Mouse (Mus musculus): ENCODE measurements around the gene Rassf5. TPM values are rescaled to one million over a fixed set of nuclear protein-coding genes. Genes with fewer than 3 reads are reported as not detected.
"Not testable (repeated sequence)": the region's sequence is repeated elsewhere in the genome, so short reads cannot be mapped to it uniquely, and the experiment has no call there.

Rassf5 gene
- polyA plus RNA-seq, 2 experiments, result 3.1 to 3.2 TPM

GRCm38 (mm10) chr1:131173809-131174208, 71.2 kb downstream of the Rassf5 start:
- 83% methylated on average over 6 of the region's 6 CpGs for WGBS
- ATAC-seq (ENCODE audit: low FRiP score, low read depth), result no peak

GRCm38 (mm10) chr1:131173001-131173400, 72.1 kb downstream of the Rassf5 start:
- no peak overlapping the region for H3K27ac ChIP-seq (replicated peaks; ENCODE audit: low read depth, low read length)
- no peaks in the 10 kb centered on the region for H3K9me3 ChIP-seq (ENCODE audit: control insufficient read depth, low read length)
- no peaks in the 10 kb centered on the region for H3K27me3 ChIP-seq (ENCODE audit: control insufficient read depth, insufficient read depth, low read length)
- ATAC-seq (ENCODE audit: low FRiP score, low read depth), result no peak
- no peaks in the 10 kb centered on the region for H3K4me1 ChIP-seq (ENCODE audit: control insufficient read depth, insufficient read depth, low read length)
- DNase-seq (ENCODE audit: low spot score), result no peak
- no peak for TF ChIP-seq POLR2A (IDR thresholded peaks at IDR 0.05; ENCODE audit: borderline replicate concordance, extremely low read depth, insufficient read depth, insufficient read length)
- no peak overlapping the region for H3K9ac ChIP-seq (ENCODE audit: low read depth, low read length, severe bottlenecking)
- no peak overlapping the region for H3K4me2 ChIP-seq (replicated peaks; ENCODE audit: low read depth, low read length, severe bottlenecking)
- 83% methylated on average over 7 of the region's 7 CpGs for WGBS
- H3K4me3 ChIP-seq (replicated peaks; ENCODE audit: low read length), result no peak overlapping the region
- H3K36me3 ChIP-seq (ENCODE audit: control insufficient read depth, insufficient read depth, low read length), result peaks cover 88% of the 10 kb centered on the region

More at GRCm38 (mm10) chr1:131173809-131174208, 71.2 kb downstream of the Rassf5 start:
- Histone ChIP-seq H3K4me1 (ENCODE audit: control insufficient read depth, insufficient read depth, low read length) (no peaks in the 10 kb centered on the region), H3K27me3 (ENCODE audit: control insufficient read depth, insufficient read depth, low read length) (no peaks in the 10 kb centered on the region), H3K4me3 (replicated peaks; ENCODE audit: low read length) (no peak overlapping the region), H3K27ac (replicated peaks; ENCODE audit: low read depth, low read length) (no peak overlapping the region), H3K9ac (ENCODE audit: low read depth, low read length, severe bottlenecking) (no peak overlapping the region), H3K9me3 (ENCODE audit: control insufficient read depth, low read length) (no peaks in the 10 kb centered on the region), H3K36me3 (ENCODE audit: control insufficient read depth, insufficient read depth, low read length) (peaks cover 83% of the 10 kb centered on the region), H3K4me2 (replicated peaks; ENCODE audit: low read depth, low read length, severe bottlenecking) (no peak overlapping the region)
- DNase-seq (ENCODE audit: low spot score), result no peak
- no peak for TF ChIP-seq POLR2A (IDR thresholded peaks at IDR 0.05; ENCODE audit: borderline replicate concordance, extremely low read depth, insufficient read depth, insufficient read length)

- no peaks in the 10 kb centered on the region for H3K4me1 ChIP-seq (ENCODE audit: control insufficient read depth, insufficient read depth, low read length)
- H3K4me2 ChIP-seq (replicated peaks; ENCODE audit: low read depth, low read length, severe bottlenecking), result no peak overlapping the region
- no peak for ATAC-seq (ENCODE audit: low FRiP score, low read depth)
- H3K9me3 ChIP-seq (ENCODE audit: control insufficient read depth, low read length), result no peaks in the 10 kb centered on the region
- H3K9ac ChIP-seq (ENCODE audit: low read depth, low read length, severe bottlenecking), result no peak overlapping the region
- H3K27ac ChIP-seq (replicated peaks; ENCODE audit: low read depth, low read length), result no peak overlapping the region
- H3K36me3 ChIP-seq (ENCODE audit: control insufficient read depth, insufficient read depth, low read length), result peaks cover 94% of the 10 kb centered on the region
- no peak for TF ChIP-seq POLR2A (IDR thresholded peaks at IDR 0.05; ENCODE audit: borderline replicate concordance, extremely low read depth, insufficient read depth, insufficient read length)
- no peaks in the 10 kb centered on the region for H3K27me3 ChIP-seq (ENCODE audit: control insufficient read depth, insufficient read depth, low read length)
- 95% methylated on average over 10 of the region's 10 CpGs for WGBS
- H3K4me3 ChIP-seq (replicated peaks; ENCODE audit: low read length), result no peak overlapping the region
- DNase-seq (ENCODE audit: low spot score), result no peak
Measured at GRCm38 (mm10) chr1:131167612-131168011, 77.4 kb downstream of the Rassf5 start.

GRCm38 (mm10) chr1:131164427-131164826, 80.6 kb downstream of the Rassf5 start:
- H3K9me3 ChIP-seq (ENCODE audit: control insufficient read depth, low read length), result no peaks in the 10 kb centered on the region
- no peak overlapping the region for H3K27ac ChIP-seq (replicated peaks; ENCODE audit: low read depth, low read length)
- H3K9ac ChIP-seq (ENCODE audit: low read depth, low read length, severe bottlenecking), result no peak overlapping the region
- no peak overlapping the region for H3K4me2 ChIP-seq (replicated peaks; ENCODE audit: low read depth, low read length, severe bottlenecking)
- WGBS, result 90% methylated on average over 6 of the region's 6 CpGs
- DNase-seq (ENCODE audit: low spot score), result no peak
- peaks cover 87% of the 10 kb centered on the region for H3K36me3 ChIP-seq (ENCODE audit: control insufficient read depth, insufficient read depth, low read length)
- no peak for ATAC-seq (ENCODE audit: low FRiP score, low read depth)
- TF ChIP-seq POLR2A (IDR thresholded peaks at IDR 0.05; ENCODE audit: borderline replicate concordance, extremely low read depth, insufficient read depth, insufficient read length), result no peak
- H3K4me3 ChIP-seq (replicated peaks; ENCODE audit: low read length), result no peak overlapping the region
- no peaks in the 10 kb centered on the region for H3K4me1 ChIP-seq (ENCODE audit: control insufficient read depth, insufficient read depth, low read length)
- no peaks in the 10 kb centered on the region for H3K27me3 ChIP-seq (ENCODE audit: control insufficient read depth, insufficient read depth, low read length)

GRCm38 (mm10) chr1:131161091-131161490, 84.0 kb downstream of the Rassf5 start:
- 79% methylated on average over 11 of the region's 11 CpGs for WGBS

DNA sequence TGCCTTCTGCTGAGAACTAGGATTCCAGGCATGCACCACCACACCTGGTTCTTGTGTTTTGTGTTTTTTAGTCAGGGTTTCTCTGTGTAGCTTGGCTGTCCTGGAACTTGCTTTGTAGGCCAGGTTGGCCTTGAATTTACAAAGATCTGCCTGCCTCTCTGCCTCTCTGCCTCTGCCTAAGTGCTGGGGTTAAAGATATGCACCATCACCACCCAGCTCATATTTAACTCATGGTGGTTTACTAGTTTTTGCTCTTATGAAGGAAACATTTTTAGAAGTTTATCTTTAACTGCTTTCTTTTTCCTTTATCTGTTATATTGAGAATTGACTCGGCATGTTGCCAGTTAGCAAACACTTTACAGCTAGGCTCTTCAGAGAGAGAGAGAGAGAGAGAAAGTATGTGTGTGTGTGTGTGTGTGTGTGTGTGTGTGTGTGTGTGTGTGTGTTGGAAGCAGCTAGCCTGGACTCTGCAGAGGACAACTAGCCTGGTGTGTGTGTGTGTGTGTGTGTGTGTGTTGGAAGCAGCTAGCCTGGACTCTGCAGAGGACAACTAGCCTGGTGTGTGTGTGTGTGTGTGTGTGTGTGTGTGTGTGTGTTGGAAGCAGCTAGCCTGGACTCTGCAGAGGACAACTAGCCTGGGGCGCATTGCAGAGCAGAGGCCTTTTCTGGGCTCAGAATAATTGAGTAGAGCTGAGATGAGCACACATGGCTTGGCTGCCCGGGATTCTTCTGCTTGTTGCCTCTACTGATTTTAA, 85.3 kb downstream of the Rassf5 start:
- not testable (repeated sequence) for DNase-seq (ENCODE audit: low spot score); ATAC-seq (ENCODE audit: low FRiP score, low read depth); H3K9me3 ChIP-seq (ENCODE audit: control insufficient read depth, low read length); H3K27ac ChIP-seq (replicated peaks; ENCODE audit: low read depth, low read length); H3K9ac ChIP-seq (ENCODE audit: low read depth, low read length, severe bottlenecking); H3K27me3 ChIP-seq (ENCODE audit: control insufficient read depth, insufficient read depth, low read length); H3K4me1 ChIP-seq (ENCODE audit: control insufficient read depth, insufficient read depth, low read length); H3K4me2 ChIP-seq (replicated peaks; ENCODE audit: low read depth, low read length, severe bottlenecking); H3K4me3 ChIP-seq (replicated peaks; ENCODE audit: low read length)
- H3K36me3 ChIP-seq (ENCODE audit: control insufficient read depth, insufficient read depth, low read length), result peaks cover 60% of the 10 kb centered on the region
- WGBS, result 95% methylated on average over 3 of the region's 3 CpGs

More at GRCm38 (mm10) chr1:131161091-131161490, 84.0 kb downstream of the Rassf5 start:
- DNase-seq (ENCODE audit: low spot score) (no peak), ATAC-seq (ENCODE audit: low FRiP score, low read depth) (no peak)
- Histone ChIP-seq H3K4me2 (replicated peaks; ENCODE audit: low read depth, low read length, severe bottlenecking) (no peak overlapping the region), H3K27ac (replicated peaks; ENCODE audit: low read depth, low read length) (no peak overlapping the region), H3K27me3 (ENCODE audit: control insufficient read depth, insufficient read depth, low read length) (no peaks in the 10 kb centered on the region), H3K36me3 (ENCODE audit: control insufficient read depth, insufficient read depth, low read length) (peaks cover 66% of the 10 kb centered on the region), H3K4me1 (ENCODE audit: control insufficient read depth, insufficient read depth, low read length) (no peaks in the 10 kb centered on the region), H3K4me3 (replicated peaks; ENCODE audit: low read length) (no peak overlapping the region), H3K9ac (ENCODE audit: low read depth, low read length, severe bottlenecking) (no peak overlapping the region), H3K9me3 (ENCODE audit: control insufficient read depth, low read length) (no peaks in the 10 kb centered on the region)
- no peak for TF ChIP-seq POLR2A (IDR thresholded peaks at IDR 0.05; ENCODE audit: borderline replicate concordance, extremely low read depth, insufficient read depth, insufficient read length)

Data from limb, embryonic 14.5 days (tissue).